Mouse (Mus musculus) intestine, embryonic 16.5 days (tissue): ENCODE measurements at regions not wholly inside any gene's neighbourhood (a gene's known extent, or its start where the extent isn't known, plus 50 kb on each side); places are given as distances from the start of the nearest gene placed in this dataset.

Source experiments
- ATAC-seq: fragments of 200-750 bp; cut with Nextera tagmentation; 2 replicates; pipeline ENCODE4 v1.8.0; 2017; ENCODE audit warnings: moderate TSS enrichment, moderate library complexity
- H3K27ac ChIP-seq: fragments of 300-500 bp; sonication (generic); 2 replicates; pipeline ENCODE4 v1.5.1; 2014; ENCODE audit warnings: mild to moderate bottlenecking, low read length
- H3K27me3 ChIP-seq: fragments of 300-500 bp; sonication (generic); replicated peaks from 2 replicates; pipeline ENCODE4 v1.6.1; 2014; ENCODE audit warnings: low read length, control low read depth, mixed read lengths; ENCODE audit not compliant: control insufficient read depth, insufficient read depth
- H3K36me3 ChIP-seq: fragments of 300-500 bp; sonication (generic); 2 replicates; pipeline ENCODE4 v1.6.1; 2014; ENCODE audit warnings: low read length, control low read depth; ENCODE audit not compliant: control insufficient read depth, insufficient read depth
- H3K4me1 ChIP-seq: fragments of 300-500 bp; sonication (generic); 2 replicates; pipeline ENCODE4 v1.6.1; 2014; ENCODE audit warnings: low read length, control low read depth, mixed read lengths; ENCODE audit not compliant: control insufficient read depth, insufficient read depth
- H3K4me2 ChIP-seq: fragments of 300-500 bp; sonication (generic); 2 replicates; pipeline ENCODE4 v1.6.1; 2014; ENCODE audit warnings: low read depth, low read length, control low read depth
- H3K4me3 ChIP-seq: fragments of 300-500 bp; sonication (generic); 2 replicates; pipeline ENCODE4 v1.5.1; 2014; ENCODE audit warnings: mild to moderate bottlenecking, low read length
- H3K9ac ChIP-seq: fragments of 300-500 bp; sonication (generic); 2 replicates; pipeline ENCODE4 v1.6.1; 2014; ENCODE audit warnings: low read depth, low read length
- H3K9me3 ChIP-seq: fragments of 300-500 bp; sonication (generic); 2 replicates; pipeline ENCODE4 v1.6.1; 2016; ENCODE audit warnings: low read length, control low read depth; ENCODE audit not compliant: control insufficient read depth
- WGBS: fragments of 180-500 bp; shearing (Covaris S2); extraction: QIAGEN DNeasy Blood & Tissue Kit; methylation state at CpG from one replicate; pipeline ENCODE4 v1.1.7; 2014; 5-methylcytosine and 5-hydroxymethylcytosine counted together

GRCm38 (mm10) chr2:128449294-128449693 lies 141.7 kb upstream of the Spdye4c start:
- 79% methylated on average over 3 of the region's 3 CpGs for WGBS
- no peaks in the 10 kb centered on the region for H3K4me1 ChIP-seq

GRCm38 (mm10) chr2:128450045-128450444 lies 141.0 kb upstream of the Spdye4c start:
- Histone ChIP-seq H3K4me2 (no peak overlapping the region), H3K9me3 (no peaks in the 10 kb centered on the region), H3K27me3 (no peaks in the 10 kb centered on the region), H3K9ac (no peak overlapping the region), H3K4me3 (no peak overlapping the region), H3K27ac (no peak overlapping the region), H3K4me1 (no peaks in the 10 kb centered on the region), H3K36me3 (no peaks in the 10 kb centered on the region)
- 91% methylated on average over 4 of the region's 4 CpGs for WGBS
- no peak for ATAC-seq

More at GRCm38 (mm10) chr2:128449294-128449693, 141.7 kb upstream of the Spdye4c start:
- Histone ChIP-seq H3K27me3 (no peaks in the 10 kb centered on the region), H3K36me3 (no peaks in the 10 kb centered on the region), H3K9me3 (no peaks in the 10 kb centered on the region), H3K4me2 (no peak overlapping the region), H3K9ac (no peak overlapping the region), H3K4me3 (no peak overlapping the region), H3K27ac (no peak overlapping the region)
- ATAC-seq: no peak

GRCm38 (mm10) chr2:128451554-128452239 lies 139.3 kb upstream of the Spdye4c start:
- no peak for ATAC-seq
- H3K27ac ChIP-seq: no peak overlapping the region
- H3K4me3 ChIP-seq: no peak overlapping the region
- H3K36me3 ChIP-seq: no peaks in the 10 kb centered on the region
- H3K27me3 ChIP-seq: no peaks in the 10 kb centered on the region
- H3K9me3 ChIP-seq: no peaks in the 10 kb centered on the region
- 69% methylated on average over 5 of the region's 5 CpGs for WGBS
- H3K4me1 ChIP-seq: no peaks in the 10 kb centered on the region
- H3K9ac ChIP-seq: no peak overlapping the region
- H3K4me2 ChIP-seq: no peak overlapping the region

GRCm38 (mm10) chr2:128452582-128452981 lies 138.4 kb upstream of the Spdye4c start:
- WGBS: 89% methylated on average over 1 of the region's 1 CpGs
- H3K36me3 ChIP-seq: no peaks in the 10 kb centered on the region
- H3K4me1 ChIP-seq: no peaks in the 10 kb centered on the region
- no peaks in the 10 kb centered on the region for H3K9me3 ChIP-seq
- H3K4me2 ChIP-seq: no peak overlapping the region
- H3K9ac ChIP-seq: no peak overlapping the region
- no peak overlapping the region for H3K4me3 ChIP-seq
- H3K27me3 ChIP-seq: no peaks in the 10 kb centered on the region
- ATAC-seq: no peak
- no peak overlapping the region for H3K27ac ChIP-seq

GRCm38 (mm10) chr2:128454509-128454908 lies 136.5 kb upstream of the Spdye4c start:
- 84% methylated on average over 13 of the region's 13 CpGs for WGBS

GRCm38 (mm10) chr2:128457591-128458209 lies 133.3 kb upstream of the Spdye4c start:
- WGBS: 73% methylated on average over 6 of the region's 6 CpGs
- H3K27me3 ChIP-seq: no peaks in the 10 kb centered on the region
- no peaks in the 10 kb centered on the region for H3K9me3 ChIP-seq
- no peak for ATAC-seq
- H3K4me1 ChIP-seq: no peaks in the 10 kb centered on the region
- H3K27ac ChIP-seq: no peak overlapping the region
- H3K9ac ChIP-seq: no peak overlapping the region
- no peaks in the 10 kb centered on the region for H3K36me3 ChIP-seq
- H3K4me2 ChIP-seq: no peak overlapping the region
- no peak overlapping the region for H3K4me3 ChIP-seq

More at GRCm38 (mm10) chr2:128454509-128454908, 136.5 kb upstream of the Spdye4c start:
- no peak for ATAC-seq
- Histone ChIP-seq H3K27ac (no peak overlapping the region), H3K9me3 (no peaks in the 10 kb centered on the region), H3K4me2 (no peak overlapping the region), H3K4me1 (no peaks in the 10 kb centered on the region), H3K4me3 (no peak overlapping the region), H3K36me3 (no peaks in the 10 kb centered on the region), H3K9ac (no peak overlapping the region), H3K27me3 (no peaks in the 10 kb centered on the region)

GRCm38 (mm10) chr2:128465214-128465984 lies 125.6 kb upstream of the Spdye4c start:
- H3K9ac ChIP-seq: no peak overlapping the region
- peaks cover 3% of the 10 kb centered on the region for H3K4me1 ChIP-seq
- no peak overlapping the region for H3K4me3 ChIP-seq
- no peaks in the 10 kb centered on the region for H3K9me3 ChIP-seq
- H3K36me3 ChIP-seq: no peaks in the 10 kb centered on the region
- no peak for ATAC-seq
- no peak overlapping the region for H3K4me2 ChIP-seq
- no peak overlapping the region for H3K27ac ChIP-seq
- 83% methylated on average over 6 of the region's 6 CpGs for whole genome bisulfite sequencing
- no peaks in the 10 kb centered on the region for H3K27me3 ChIP-seq

GRCm38 (mm10) chr2:128467490-128468245 lies 123.3 kb upstream of the Spdye4c start:
- Histone ChIP-seq H3K27ac (no peak overlapping the region), H3K36me3 (no peaks in the 10 kb centered on the region), H3K9ac (no peak overlapping the region), H3K4me3 (no peak overlapping the region), H3K4me2 (no peak overlapping the region), H3K9me3 (no peaks in the 10 kb centered on the region), H3K4me1 (peaks cover 4% of the 10 kb centered on the region), H3K27me3 (no peaks in the 10 kb centered on the region)
- no peak for ATAC-seq
- 84% methylated on average over 8 of the region's 8 CpGs for WGBS

GRCm38 (mm10) chr2:128468323-128468722 lies 122.7 kb upstream of the Spdye4c start:
- no peak overlapping the region for H3K27ac ChIP-seq
- H3K4me3 ChIP-seq: no peak overlapping the region
- no peaks in the 10 kb centered on the region for H3K9me3 ChIP-seq
- no peak overlapping the region for H3K9ac ChIP-seq
- ATAC-seq: no peak
- no peaks in the 10 kb centered on the region for H3K36me3 ChIP-seq
- 54% methylated on average over 2 of the region's 2 CpGs for WGBS
- no peaks in the 10 kb centered on the region for H3K27me3 ChIP-seq
- peaks cover 4% of the 10 kb centered on the region for H3K4me1 ChIP-seq
- no peak overlapping the region for H3K4me2 ChIP-seq
